Mouse (Mus musculus): Measurements from ENCODE around the gene Pde6d.

GRCm38 (mm10) chr1:86524619-86525498 is 57.6 kb downstream of the Pde6d start:
- TF ChIP-seq CTCF (IDR thresholded peaks at IDR 0.05; ENCODE audit: extremely low read depth, insufficient read depth, low read length) (peak; percentile 80), POLR2A (IDR thresholded peaks at IDR 0.05; ENCODE audit: extremely low read depth, insufficient read depth, low read length) (peak; percentile 57; the same call in 1 of the 2 replicates)

All from cortical plate, adult 2 months (tissue).